Mouse (Mus musculus) heart, postnatal 36 days (tissue): ENCODE measurements around the gene Tulp3. TPM values are rescaled to one million over a fixed set of nuclear protein-coding genes. Genes with fewer than 3 reads are reported as not detected.

Experiments used
- total RNA-seq, 2 experiments: library from RNA; stranded (reverse); gene quantifications; 2 replicates each; pipeline ENCODE4 v1.2.3; 2021

The Tulp3 gene
- total RNA-seq, 2 experiments from 2014 or later: 6.4 to 7.6 TPM

Other genes with a start within 250 kb of the Tulp3 start
- gene Tspan9, start 212.3 kb downstream of the Tulp3 start, total RNA-seq: 100 to 1,000 TPM in 1 of 2 experiments, 10 to 100 TPM in 1; 80.9 to 113 TPM
- 1 to 10 TPM; 3.6 to 3.7 TPM for gene Tead4, start 55.0 kb downstream of the Tulp3 start, total RNA-seq
- gene Rhno1, start 7.1 kb upstream of the Tulp3 start, total RNA-seq: 10 to 100 TPM; 10.6 to 10.7 TPM
- 1 to 10 TPM; 1.7 to 1.9 TPM for gene Foxm1, start 7.1 kb upstream of the Tulp3 start, total RNA-seq
- not detected for gene Tex52, start 19.6 kb upstream of the Tulp3 start, total RNA-seq
- gene Gm44596, start 19.7 kb upstream of the Tulp3 start, total RNA-seq: not detected
- gene Nrip2, start 43.4 kb upstream of the Tulp3 start, total RNA-seq: 1 to 10 TPM; 1.4 TPM
- 10 to 100 TPM; 16.7 to 17.9 TPM for gene Itfg2, start 69.1 kb upstream of the Tulp3 start, total RNA-seq
- 100 to 1,000 TPM; 320 to 392 TPM for gene Fkbp4, start 82.8 kb upstream of the Tulp3 start, total RNA-seq
- 1 to 10 TPM; 1.2 to 2.2 TPM for gene Pzp, start 170.9 kb upstream of the Tulp3 start, total RNA-seq
- not detected for gene A2ml1, start 225.8 kb upstream of the Tulp3 start, total RNA-seq